Mouse (Mus musculus) urinary bladder, postnatal 25 days (tissue): ENCODE data around the gene Olfr881.

ENCODE experiments used
- DNase-seq: peaks from one replicate; pipeline ENCODE4 v3.0.0; 2022; ENCODE audit warnings: low spot score

The Olfr881 gene

DNA sequence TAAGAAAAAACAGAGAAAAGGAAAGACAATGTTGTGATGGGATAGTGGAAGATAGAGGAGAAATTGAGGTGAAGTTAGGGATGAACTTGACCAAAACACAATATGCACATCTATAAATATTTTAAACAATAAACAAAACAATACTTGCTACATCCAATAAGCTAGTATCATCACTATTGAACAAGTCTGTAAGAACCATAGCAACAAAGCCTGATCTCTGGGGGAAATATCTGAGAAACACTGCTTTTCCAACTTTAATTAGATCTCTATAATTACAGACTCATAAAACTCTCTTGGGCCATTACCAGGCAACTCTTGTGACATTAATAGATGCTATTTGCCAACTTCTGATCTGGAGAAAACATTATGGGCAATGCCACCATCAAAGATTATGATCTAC, at the start of gene Olfr881:
Olfr881 (plus strand) TSS at position 301 of the 400 bp plus-strand sequence.
- no peak for DNase-seq

- no peak for DNase-seq
Measured at GRCm38 (mm10) chr9:37998581-37999204, 7.1 kb downstream of the Olfr881 start.

GRCm38 (mm10) chr9:38000021-38000420, 8.4 kb downstream of the Olfr881 start:
- no peak for DNase-seq

DNA sequence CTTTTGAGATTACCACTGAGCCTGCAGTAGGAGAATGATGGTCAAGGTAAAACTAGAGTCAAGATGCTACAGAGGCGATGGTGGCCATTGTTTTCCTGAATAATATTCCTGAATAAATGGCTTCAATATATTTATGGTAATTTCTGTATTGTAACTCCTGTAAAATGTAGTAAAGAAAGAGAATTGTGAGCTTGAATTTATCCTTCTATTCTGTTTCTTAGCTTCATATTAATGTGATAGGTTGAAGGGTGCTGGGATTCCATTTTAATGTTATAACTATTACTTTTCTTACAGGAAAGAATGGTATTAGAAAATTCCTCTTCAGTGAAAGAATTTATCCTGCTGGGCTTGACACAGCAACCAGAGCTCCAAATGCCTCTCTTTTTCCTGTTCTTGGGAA, 33.9 kb downstream of the Olfr881 start, which contains the start of gene Olfr883:
Olfr883 (plus strand) TSS at position 301 of the 400 bp plus-strand sequence.
- DNase-seq = no peak
